Mouse (Mus musculus) liver, embryonic 11.5 days (tissue): ENCODE measurements around the gene Scamp3. TPM values are rescaled to one million over a fixed set of nuclear protein-coding genes. Genes with fewer than 3 reads are reported as not detected.
A peak's percentile ranks its signal among the peaks of the same experiment; 100 is the strongest.

Experiments used
- ATAC-seq: fragments of 200-750 bp; cut with Nextera tagmentation; replicated peaks from 2 replicates; pipeline ENCODE4 v1.8.0; 2017; ENCODE audit warnings: moderate number of reproducible peaks, mild to moderate bottlenecking, moderate TSS enrichment, moderate library complexity; ENCODE audit not compliant: low FRiP score
- DNase-seq: peaks from one replicate; pipeline ENCODE4 v3.0.0-alpha.2; 2017; ENCODE audit warnings: low spot score
- H3K27ac ChIP-seq: fragments of 300-500 bp; sonication (generic); 2 replicates; pipeline ENCODE4 v1.5.1; 2014; ENCODE audit warnings: mild to moderate bottlenecking, low read depth, low read length, control low read depth
- H3K27me3 ChIP-seq: fragments of 300-500 bp; sonication (generic); replicated peaks from 2 replicates; pipeline ENCODE4 v1.6.1; 2014; ENCODE audit warnings: low read length, mixed read lengths; ENCODE audit not compliant: control insufficient read depth, insufficient read depth
- H3K36me3 ChIP-seq: fragments of 300-500 bp; sonication (generic); 2 replicates; pipeline ENCODE4 v1.6.1; 2014; ENCODE audit warnings: mild to moderate bottlenecking, low read length, moderate library complexity, mixed read lengths; ENCODE audit not compliant: control insufficient read depth, insufficient read depth
- H3K4me1 ChIP-seq: fragments of 300-500 bp; sonication (generic); replicated peaks from 2 replicates; pipeline ENCODE4 v1.6.1; 2014; ENCODE audit warnings: low read length, mixed read lengths; ENCODE audit not compliant: control insufficient read depth, insufficient read depth
- H3K4me2 ChIP-seq: fragments of 300-500 bp; sonication (generic); 2 replicates; pipeline ENCODE4 v1.6.1; 2014; ENCODE audit warnings: mild to moderate bottlenecking, control low read depth, moderate library complexity
- H3K4me3 ChIP-seq: fragments of 300-500 bp; sonication (generic); 2 replicates; pipeline ENCODE4 v1.5.1; 2014; ENCODE audit warnings: low read depth, low read length, control low read depth
- H3K9ac ChIP-seq: fragments of 300-500 bp; sonication (generic); 2 replicates; pipeline ENCODE4 v1.6.1; 2014; ENCODE audit warnings: low read depth, low read length, control low read depth
- H3K9me3 ChIP-seq: fragments of 300-500 bp; sonication (generic); 2 replicates; pipeline ENCODE4 v1.6.1; 2016; ENCODE audit warnings: low read length, inconsistent platforms, mixed read lengths; ENCODE audit not compliant: control insufficient read depth
- WGBS: fragments of 180-500 bp; shearing (Covaris S2); extraction: QIAGEN DNeasy Blood & Tissue Kit; methylation state at CpG from one replicate; pipeline ENCODE4 v1.1.7; 2014; 5-methylcytosine and 5-hydroxymethylcytosine counted together
- polyA plus RNA-seq: library from polyadenylated mRNA; unstranded; fragments of >200 nt; fragmentation: Nextera tagmentation; extraction: Ambion mirVana; gene quantifications from 2 replicates; pipeline ENCODE4 v1.2.1, GENCODE M21; 2014

Scamp3 gene
- polyA plus RNA-seq, 1 experiment from 2014 or later, result 110 TPM

DNA sequence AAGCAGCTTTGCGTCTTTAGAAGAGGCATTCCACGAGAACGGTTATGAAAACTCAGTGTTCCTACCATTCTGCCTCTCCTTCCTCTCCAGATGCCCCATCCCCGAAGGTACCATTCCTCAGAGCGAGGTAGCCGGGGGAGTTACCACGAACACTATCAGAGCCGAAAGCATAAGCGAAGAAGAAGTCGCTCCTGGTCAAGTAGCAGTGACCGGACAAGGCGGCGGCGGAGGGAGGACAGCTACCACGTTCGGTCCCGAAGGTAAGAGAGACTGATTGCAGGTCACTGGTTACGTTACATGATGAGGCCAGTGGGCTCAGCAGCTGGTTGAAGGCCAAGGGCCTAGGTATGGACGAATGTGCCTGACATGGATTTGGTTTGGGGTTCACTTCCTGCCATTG, 10.3 kb upstream of the Scamp3 start:
- H3K27me3 ChIP-seq, result no peaks in the 10 kb centered on the region
- DNase-seq (no peak), ATAC-seq (no peak)
- peak overlapping the region; percentile 82; the same call in 1 of the 2 replicates for H3K4me2 ChIP-seq
- H3K36me3 ChIP-seq, result peaks cover 39% of the 10 kb centered on the region
- H3K9ac ChIP-seq, result no peak overlapping the region
- peaks cover 16% of the 10 kb centered on the region for H3K4me1 ChIP-seq
- 95% methylated on average over 19 of the region's 19 CpGs for WGBS
- H3K27ac ChIP-seq, result no peak overlapping the region
- no peak overlapping the region for H3K4me3 ChIP-seq
- no peaks in the 10 kb centered on the region for H3K9me3 ChIP-seq

DNA sequence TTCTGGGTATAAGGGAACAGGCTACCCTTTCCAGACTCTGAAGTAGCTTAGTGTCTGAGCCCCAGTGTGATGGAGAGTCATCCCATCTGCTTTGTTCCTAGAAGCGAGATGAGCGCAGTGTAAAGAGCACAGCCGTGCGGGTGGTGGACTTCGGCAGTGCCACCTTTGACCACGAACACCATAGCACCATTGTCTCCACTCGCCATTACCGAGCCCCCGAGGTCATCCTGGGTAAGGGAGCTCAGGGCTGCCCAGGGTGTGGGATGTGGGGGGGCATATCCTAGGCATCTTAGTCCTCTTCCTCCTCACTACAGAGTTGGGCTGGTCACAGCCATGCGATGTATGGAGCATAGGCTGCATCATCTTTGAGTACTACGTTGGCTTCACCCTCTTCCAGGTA, 2.4 kb upstream of the Scamp3 start:
- H3K9ac ChIP-seq, result no peak overlapping the region
- peaks cover 61% of the 10 kb centered on the region for H3K36me3 ChIP-seq
- ATAC-seq (no peak), DNase-seq (no peak)
- H3K9me3 ChIP-seq, result no peaks in the 10 kb centered on the region
- peaks cover 15% of the 10 kb centered on the region for H3K4me1 ChIP-seq
- H3K27me3 ChIP-seq, result no peaks in the 10 kb centered on the region
- no peak overlapping the region for H3K4me3 ChIP-seq
- H3K27ac ChIP-seq, result no peak overlapping the region
- WGBS, result 90% methylated on average over 11 of the region's 11 CpGs
- no peak overlapping the region for H3K4me2 ChIP-seq

DNA sequence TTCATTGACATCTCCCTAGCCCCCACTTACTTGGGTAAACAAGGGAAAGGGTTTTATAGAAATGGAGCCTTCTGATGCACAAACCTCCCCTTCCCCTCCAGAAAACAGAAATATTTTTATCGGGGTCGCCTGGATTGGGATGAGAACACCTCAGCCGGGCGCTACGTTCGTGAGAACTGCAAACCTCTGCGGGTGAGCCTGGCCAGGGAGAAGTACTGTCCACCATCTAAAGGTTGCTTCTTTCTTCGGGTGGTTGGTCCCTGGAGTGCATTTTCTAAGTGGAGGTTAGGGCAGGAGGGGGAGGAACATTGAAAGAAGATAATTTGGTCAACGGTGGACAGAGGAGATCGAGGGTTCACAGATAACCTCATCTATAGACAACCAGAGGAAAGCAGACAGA, 1.7 kb upstream of the Scamp3 start:
- 89% methylated on average over 10 of the region's 10 CpGs for WGBS
- DNase-seq, result no peak
- Histone ChIP-seq H3K27me3 (no peaks in the 10 kb centered on the region), H3K36me3 (peaks cover 61% of the 10 kb centered on the region), H3K9me3 (no peaks in the 10 kb centered on the region), H3K9ac (no peak overlapping the region), H3K4me3 (no peak overlapping the region), H3K4me2 (no peak overlapping the region), H3K27ac (no peak overlapping the region), H3K4me1 (peaks cover 15% of the 10 kb centered on the region)
- ATAC-seq, result no peak

DNA sequence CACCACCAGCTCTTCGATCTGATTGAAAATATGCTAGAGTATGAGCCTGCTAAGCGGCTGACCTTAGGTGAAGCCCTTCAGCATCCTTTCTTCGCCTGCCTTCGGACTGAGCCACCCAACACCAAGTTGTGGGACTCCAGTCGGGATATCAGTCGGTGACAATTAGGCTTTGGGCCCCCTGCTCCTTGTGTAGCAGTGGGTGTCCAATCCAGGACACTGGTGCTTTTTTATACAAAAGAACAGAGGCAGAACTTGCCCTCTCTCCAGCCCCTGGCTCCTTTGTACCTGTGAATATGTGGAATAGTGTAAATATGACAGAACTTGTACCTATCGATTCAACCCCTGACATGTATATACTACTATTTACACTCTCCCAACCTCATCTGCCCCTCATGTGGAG, 852 bp upstream of the Scamp3 start:
- Histone ChIP-seq H3K36me3 (peaks cover 65% of the 10 kb centered on the region), H3K4me3 (no peak overlapping the region), H3K27ac (peak overlapping the region; percentile 41), H3K9me3 (no peaks in the 10 kb centered on the region), H3K9ac (peak overlapping the region; percentile 35; the same call in 1 of the 2 replicates), H3K4me1 (peaks cover 15% of the 10 kb centered on the region), H3K4me2 (peak overlapping the region; percentile 48), H3K27me3 (no peaks in the 10 kb centered on the region)
- 84% methylated on average over 7 of the region's 7 CpGs for WGBS
- DNase-seq (no peak), ATAC-seq (no peak)

DNA sequence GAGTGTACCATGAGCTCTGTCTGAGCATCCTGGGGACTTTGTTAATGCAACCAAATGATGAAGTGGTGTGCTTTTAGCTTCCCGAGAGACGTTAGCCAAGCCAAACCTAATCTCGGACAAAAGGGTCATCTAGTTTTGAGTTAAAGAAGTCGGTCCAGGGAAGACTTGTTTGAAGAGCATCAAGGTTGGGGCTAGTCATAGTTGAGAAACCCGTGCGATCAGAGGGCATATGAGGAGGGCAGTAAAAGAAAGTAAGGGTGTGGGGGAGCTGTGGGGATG, 773 bp downstream of the Scamp3 start:
- H3K9ac ChIP-seq, result peak overlapping the region; percentile 90
- peaks cover 60% of the 10 kb centered on the region for H3K36me3 ChIP-seq
- peak overlapping the region; percentile 75 for H3K27ac ChIP-seq
- peak overlapping the region; percentile 84 for H3K4me3 ChIP-seq
- no peaks in the 10 kb centered on the region for H3K27me3 ChIP-seq
- H3K4me1 ChIP-seq, result peaks cover 24% of the 10 kb centered on the region
- no peaks in the 10 kb centered on the region for H3K9me3 ChIP-seq
- H3K4me2 ChIP-seq, result peak overlapping the region; percentile 76
- WGBS, result 7% methylated on average over 6 of the region's 6 CpGs
- DNase-seq (no peak), ATAC-seq (no peak)

DNA sequence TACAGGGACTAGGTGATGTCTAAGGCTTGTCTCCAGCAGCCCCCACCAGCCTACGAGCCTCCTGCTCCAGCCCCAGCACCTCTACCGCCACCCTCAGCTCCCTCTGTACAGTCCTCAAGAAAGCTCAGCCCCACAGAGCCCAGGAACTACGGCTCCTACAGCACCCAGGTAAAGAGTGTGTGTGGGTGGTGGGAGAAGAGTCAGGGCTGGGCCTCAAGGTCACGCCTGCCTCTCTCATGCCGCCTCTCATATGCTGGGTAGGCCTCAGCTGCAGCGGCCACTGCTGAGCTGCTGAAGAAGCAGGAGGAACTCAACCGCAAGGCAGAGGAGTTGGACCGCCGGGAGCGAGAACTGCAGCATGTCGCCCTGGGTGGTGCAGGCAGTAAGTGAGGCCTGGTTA, 1.8 kb downstream of the Scamp3 start:
- no peaks in the 10 kb centered on the region for H3K27me3 ChIP-seq
- peak overlapping the region; percentile 76 for H3K4me2 ChIP-seq
- peaks cover 32% of the 10 kb centered on the region for H3K4me1 ChIP-seq
- 0 out of 2 replicates have a peak overlapping the region, but pooled peaks have one; percentile 6 for H3K27ac ChIP-seq
- peak overlapping the region; percentile 90; the same call in 1 of the 2 replicates for H3K9ac ChIP-seq
- DNase-seq (no peak), ATAC-seq (no peak)
- H3K4me3 ChIP-seq, result peak overlapping the region; percentile 84
- no peaks in the 10 kb centered on the region for H3K9me3 ChIP-seq
- peaks cover 50% of the 10 kb centered on the region for H3K36me3 ChIP-seq
- WGBS, result 85% methylated on average over 11 of the region's 11 CpGs

DNA sequence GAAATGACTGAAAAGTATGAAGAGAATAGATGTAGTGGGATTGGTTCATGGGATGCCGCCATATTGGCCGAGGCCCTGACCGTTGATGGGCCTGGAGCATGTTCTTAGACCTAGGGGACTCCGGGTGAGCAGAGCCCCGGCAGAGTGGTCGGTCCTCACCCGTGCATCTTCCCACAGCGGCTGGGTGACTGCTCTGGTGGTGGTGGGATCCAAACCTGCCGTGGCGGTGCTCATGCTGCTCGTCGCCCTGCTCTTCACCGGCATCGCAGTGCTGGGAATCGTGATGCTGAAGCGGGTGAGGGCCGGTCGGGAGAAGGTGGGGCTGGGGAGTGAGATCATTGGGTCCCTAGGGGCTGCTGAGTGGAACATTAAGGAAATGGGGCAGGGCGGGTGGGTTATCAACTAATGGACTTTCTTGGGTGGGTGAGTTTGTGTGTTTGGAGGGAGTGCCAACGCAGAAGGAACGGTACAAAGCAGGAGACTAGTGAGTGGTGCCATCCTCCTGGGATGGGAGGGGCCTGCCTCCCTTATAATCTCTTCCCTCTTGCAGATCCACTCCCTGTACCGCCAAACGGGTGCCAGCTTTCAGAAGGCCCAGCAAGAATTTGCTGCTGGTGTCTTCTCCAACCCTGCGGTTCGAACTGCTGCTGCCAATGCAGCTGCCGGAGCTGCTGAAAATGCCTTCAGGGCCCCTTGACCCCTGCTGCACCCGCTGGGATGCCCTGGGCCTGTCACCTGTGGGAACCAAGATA, 4.7 kb downstream of the Scamp3 start:
- DNase-seq, result no peak
- H3K9ac ChIP-seq, result no peak overlapping the region
- 0 out of 2 replicates have a peak overlapping the region, but pooled peaks have one; percentile 45 for H3K27ac ChIP-seq
- H3K9me3 ChIP-seq, result no peaks in the 10 kb centered on the region
- peaks cover 31% of the 10 kb centered on the region for H3K36me3 ChIP-seq
- H3K4me2 ChIP-seq, result no peak overlapping the region
- 89% methylated on average over 27 of the region's 27 CpGs for WGBS
- H3K4me1 ChIP-seq, result peaks cover 37% of the 10 kb centered on the region
- no peak for ATAC-seq
- no peak overlapping the region for H3K4me3 ChIP-seq
- H3K27me3 ChIP-seq, result no peaks in the 10 kb centered on the region

DNA sequence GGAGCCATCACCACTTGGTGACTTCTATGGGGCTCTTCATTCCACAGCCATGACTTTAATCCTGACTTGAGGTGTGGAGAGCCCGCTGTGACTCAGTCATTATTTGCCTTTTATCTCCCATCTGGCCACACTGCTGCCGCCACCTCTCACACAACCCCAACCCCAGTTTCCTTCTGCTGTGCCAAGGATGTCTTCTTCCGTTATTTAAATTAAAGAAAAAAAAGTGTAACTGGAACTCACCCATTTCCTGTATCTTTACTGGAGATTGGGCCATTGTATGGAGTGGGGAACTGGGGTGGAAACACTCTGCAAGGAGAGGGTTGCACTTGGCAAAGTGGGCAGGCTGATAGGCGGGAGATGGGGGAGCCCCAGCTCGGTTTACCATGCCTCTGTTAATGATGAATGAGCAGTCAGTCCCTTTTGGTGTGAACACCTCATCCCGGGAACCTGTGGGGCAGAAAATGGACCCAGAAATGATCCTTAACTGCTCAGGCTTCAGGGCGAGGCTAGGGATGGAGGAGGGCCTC, 5.3 kb downstream of the Scamp3 start:
- no peak for DNase-seq
- H3K36me3 ChIP-seq, result peaks cover 31% of the 10 kb centered on the region
- peak overlapping the region; percentile 73 for H3K9ac ChIP-seq
- H3K9me3 ChIP-seq, result no peaks in the 10 kb centered on the region
- WGBS, result 44% methylated on average over 7 of the region's 7 CpGs
- peak overlapping the region; percentile 56 for H3K27ac ChIP-seq
- ATAC-seq, result peak; percentile 13; the same call in 1 of the 2 replicates
- peaks cover 43% of the 10 kb centered on the region for H3K4me1 ChIP-seq
- H3K4me3 ChIP-seq, result peak overlapping the region; percentile 58
- H3K27me3 ChIP-seq, result no peaks in the 10 kb centered on the region
- H3K4me2 ChIP-seq, result peak overlapping the region; percentile 97
